Mouse (Mus musculus) cerebellum, adult 8-10 months (tissue): ENCODE measurements around the gene Vmn1r44.
"Not testable (repeated sequence)": the region's sequence is repeated elsewhere in the genome, so short reads cannot be mapped to it uniquely, and the experiment has no call there.

Source experiments
- DNase-seq: peaks from one replicate; pipeline ENCODE4 v3.0.0; 2022

The Vmn1r44 gene

DNA sequence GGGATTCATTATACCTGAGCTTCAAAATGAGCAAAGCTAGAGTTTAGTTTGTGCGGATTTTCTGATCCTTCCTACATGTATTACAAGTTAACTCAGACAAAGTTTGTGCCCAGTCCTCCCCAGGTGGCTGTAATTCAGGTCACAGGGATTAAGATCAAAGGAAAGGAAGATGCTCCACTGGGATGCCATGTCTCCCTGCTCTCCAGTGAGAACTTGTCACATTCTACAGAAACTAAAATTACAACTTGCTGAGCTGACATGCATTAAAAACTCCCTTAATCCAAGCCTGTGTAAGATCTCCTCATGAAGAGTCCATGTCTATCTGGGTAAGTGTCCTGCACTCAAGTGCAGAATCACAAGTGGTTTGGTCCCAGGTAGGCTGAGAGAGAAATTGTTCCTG, at the start of gene Vmn1r44:
TSS of gene Vmn1r44 (plus strand) at position 301 of the 400 bp plus-strand sequence.
- DNase-seq = no peak

- DNase-seq = no peak
Observed at GRCm38 (mm10) chr6:89857552-89857951, 25.9 kb upstream of the Vmn1r44 start.

DNA sequence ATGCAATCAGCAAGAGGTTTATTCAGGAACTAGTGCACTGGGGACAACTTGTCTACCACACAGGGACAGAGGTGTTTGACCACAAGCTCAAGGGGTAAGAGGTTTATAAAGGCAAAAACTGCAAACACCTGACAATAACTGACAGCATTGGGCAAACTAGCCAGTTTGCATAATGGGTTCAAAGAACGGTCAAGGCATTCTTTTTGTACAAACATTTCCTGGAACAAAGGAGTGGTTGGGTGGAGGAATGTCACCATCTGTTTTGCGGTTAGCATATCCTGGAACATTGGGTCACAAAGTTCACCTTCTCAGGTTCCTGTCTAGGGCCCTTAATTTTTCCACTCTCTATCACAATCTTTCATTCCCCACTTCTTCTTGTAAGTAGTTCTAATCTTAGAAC, 23.6 kb upstream of the Vmn1r44 start:
- DNase-seq = no peak

DNA sequence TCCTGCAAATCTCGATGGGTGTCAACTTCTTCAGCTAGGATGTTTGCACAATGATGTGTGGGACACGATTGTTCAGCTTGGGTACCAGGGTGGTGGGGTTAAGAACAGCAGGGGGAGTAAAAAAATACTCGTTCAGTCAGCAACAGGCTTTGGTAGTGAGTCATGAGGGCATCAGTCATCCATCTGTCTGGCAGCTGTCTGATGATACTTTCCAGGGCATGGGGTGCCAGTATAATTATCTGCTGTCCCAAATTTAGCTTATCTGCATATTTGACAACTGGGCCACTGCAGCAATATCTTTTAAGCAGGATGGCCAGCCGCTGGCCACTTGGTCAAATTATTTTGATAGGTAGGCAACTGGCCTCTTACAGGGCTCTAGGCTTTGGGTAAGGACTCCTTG, 19.7 kb upstream of the Vmn1r44 start:
- DNase-seq = no peak

GRCm38 (mm10) chr6:89867276-89867675, 16.2 kb upstream of the Vmn1r44 start:
- no peak for DNase-seq

- no peak for DNase-seq
Observed at GRCm38 (mm10) chr6:89867976-89868375, 15.5 kb upstream of the Vmn1r44 start.

GRCm38 (mm10) chr6:89876313-89876712, 7.1 kb upstream of the Vmn1r44 start, which contains the start of the genes Vmn1r42 and Vmn1r43:
Gene Vmn1r42 (minus strand): TSS chr6:89876413.
Gene Vmn1r43 (minus strand): TSS chr6:89876413.
- DNase-seq = not testable (repeated sequence)

DNA sequence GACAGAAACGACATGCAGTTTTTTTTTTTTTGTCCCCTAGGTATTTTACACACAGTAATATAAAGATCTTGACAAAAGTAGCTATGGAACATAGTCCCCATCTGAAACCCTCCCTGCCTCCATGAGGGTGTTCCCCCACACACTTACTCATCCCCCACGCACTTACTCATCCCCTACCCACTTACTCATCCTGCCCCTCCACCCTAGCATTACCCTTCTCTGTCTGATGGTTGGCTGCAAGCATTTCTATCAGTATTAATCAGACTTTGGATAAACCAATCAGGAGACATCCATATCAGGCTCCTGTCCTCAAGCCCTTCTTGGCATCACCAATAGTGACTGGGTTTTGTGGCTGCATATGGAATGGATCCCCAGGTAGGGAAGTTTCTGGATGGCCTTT, 6.5 kb upstream of the Vmn1r44 start:
- no peak for DNase-seq

DNA sequence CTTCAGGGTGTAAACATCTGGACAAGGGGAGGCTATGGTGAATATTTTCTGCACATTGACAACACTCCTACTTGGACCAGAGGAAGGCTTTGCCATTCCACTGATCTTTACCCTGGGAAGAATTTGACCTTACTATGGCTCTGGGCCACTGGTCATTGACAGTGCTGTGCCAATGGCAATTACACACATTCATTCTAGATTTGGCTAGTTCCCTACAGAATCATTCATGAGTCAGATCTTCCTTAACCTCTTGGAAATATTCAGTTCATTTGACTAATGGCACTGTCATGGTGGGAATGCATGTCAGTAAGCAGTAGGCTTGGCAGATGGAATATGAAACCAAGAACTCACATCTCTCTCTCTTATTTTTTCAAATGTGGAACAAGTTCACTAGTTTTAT, 2.6 kb upstream of the Vmn1r44 start:
- no peak for DNase-seq

- no peak for DNase-seq
Observed at GRCm38 (mm10) chr6:89883812-89884211, 352 bp downstream of the Vmn1r44 start.

- DNase-seq = not testable (repeated sequence)
Observed at GRCm38 (mm10) chr6:89940498-89940897, 57.0 kb downstream of the Vmn1r44 start, which contains the start of gene Vmn1r45. Gene Vmn1r45 (minus strand): TSS chr6:89940598.

DNA sequence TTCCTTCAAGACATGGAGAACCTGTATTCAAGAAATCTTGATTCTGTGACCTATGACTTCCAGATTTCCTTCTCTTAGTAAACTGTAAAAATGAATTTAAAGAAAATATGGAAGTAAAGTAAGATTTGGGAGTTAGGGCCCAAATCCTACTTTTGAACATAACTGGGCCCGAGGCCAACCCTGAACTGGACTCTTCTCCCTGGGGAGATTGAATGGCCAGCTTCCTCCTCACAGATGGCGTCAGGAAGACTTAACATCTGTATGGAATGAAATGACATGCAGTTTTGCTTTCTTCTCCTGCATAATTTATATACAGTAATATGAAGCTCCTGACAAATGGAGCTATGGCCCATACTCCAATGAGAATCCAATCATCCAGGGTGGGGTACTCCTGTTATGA, 57.5 kb downstream of the Vmn1r44 start:
- no peak for DNase-seq
